Mouse (Mus musculus) E14TG2a.4 (cell line): Measurements from ENCODE around the gene Gm12166.

Experiments used
- CTCF ChIP-seq: conservative IDR thresholded peaks from 2 replicates; pipeline ENCODE4 v1.5.1; 2014; ENCODE audit warnings: low read length
- NANOG ChIP-seq: IDR thresholded peaks from 2 replicates; pipeline ENCODE4 v1.6.1; 2014; ENCODE audit warnings: borderline replicate concordance, low read length, mixed read lengths
- POU5F1 ChIP-seq: IDR thresholded peaks from 2 replicates; pipeline ENCODE4 v1.6.1; 2014; ENCODE audit warnings: low read length, borderline replicate concordance

DNA sequence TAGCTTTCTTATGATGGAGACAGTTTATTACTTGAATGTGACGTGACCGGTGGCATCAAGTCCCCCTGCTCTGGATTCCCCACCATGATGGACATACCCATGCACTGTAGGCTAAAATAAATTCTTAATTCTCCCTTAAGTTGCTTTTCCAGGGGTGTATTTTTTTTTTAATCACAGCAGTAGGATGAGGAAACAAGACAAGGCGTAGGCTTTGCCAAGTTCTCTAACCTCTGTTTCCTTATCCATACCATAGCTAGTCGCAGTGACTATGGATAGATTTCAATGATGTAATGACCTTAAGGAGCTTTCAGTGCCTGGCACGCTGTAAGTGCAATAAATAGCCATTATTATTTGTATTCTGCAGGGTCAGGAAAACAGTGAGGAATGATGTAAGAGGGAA lies 25.2 kb upstream of the Gm12166 start:
- TF ChIP-seq CTCF (no peak), POU5F1 (no peak), NANOG (no peak)
